Comparison of ENCODE assay signal across 9 mouse cellular contexts in genomic region chr15:81301193-81302070, GRCm38 (mm10). TPM values are rescaled to one million over a fixed set of nuclear protein-coding genes. Genes with fewer than 3 reads are reported as not detected.
DNase-seq lines count a peak whose midpoint lies in the region; ATAC-seq and TF ChIP-seq lines count a peak whose summit lies in the region.
"Had no signal": no experiment of that assay in that cellular context is flagged by ENCODE, and none has a peak within 500 bp of the region (broad histone marks: within the 10 kb centered on the region; RNA-seq: fewer than 3 reads in every experiment).

No protein-coding gene starts in this region.

- WGBS in lung, embryonic 14.5 days, result 67% methylated on average over 16 of the region's 16 CpGs

- H3K9me3 ChIP-seq in MEL (replicated peaks; ENCODE audit: insufficient read depth, low read length), result no peaks in the 10 kb centered on the region
- no peaks in the 10 kb centered on the region for H3K9me3 ChIP-seq in lung, embryonic 14.5 days (ENCODE audit: low read depth, low read length)
- H3K9me3 ChIP-seq: G1E had no signal

- no peak for TF ChIP-seq EP300 in MEL (IDR thresholded peaks at IDR 0.05; ENCODE audit: low read depth in 1 of 2, low read length in 2 of 2)

- no peak overlapping the region for H3K27ac ChIP-seq in MEL (ENCODE audit: control insufficient read depth, low read depth, low read length)
- no peak overlapping the region for H3K27ac ChIP-seq in lung, embryonic 14.5 days (ENCODE audit: low read depth)

- no peaks in the 10 kb centered on the region for H3K79me2 ChIP-seq in MEL (ENCODE audit: control insufficient read depth, insufficient read depth, low read length, poor library complexity)

- no peak for ATAC-seq in lung, embryonic 14.5 days (ENCODE audit: insufficient read depth)

- H3K4me3 ChIP-seq in MEL (ENCODE audit: control insufficient read depth in 1 of 2, insufficient read depth in 1 of 2, low read depth in 2 of 2, low read length in 2 of 2), result peak overlapping the region in 1 of 2 experiments; percentile 12; a peak in 1 of 4 replicates
- no peak overlapping the region for H3K4me3 ChIP-seq in lung, embryonic 14.5 days (ENCODE audit: low read depth, low read length)

- peak; percentile 20 for DNase-seq in adrenal gland, postnatal 25 days
- DNase-seq in adrenal gland, postnatal 4 days (ENCODE audit: low spot score in 2 of 2), result no peak
- DNase-seq in MEL (ENCODE audit: low read depth, low spot score), result peak; percentile 41
- peak; percentile 15 for DNase-seq in lung, embryonic 14.5 days
- DNase-seq in spleen, postnatal 10 days (ENCODE audit: low spot score in 2 of 2), result peak; percentile 8 to 40
- DNase-seq in layer of hippocampus, postnatal 36 days, result no peak
- DNase-seq in left cerebral cortex, adult 8-10 months (ENCODE audit: low spot score in 2 of 2), result no peak
- DNase-seq in left cerebral cortex, adult 9 months (ENCODE audit: low spot score in 2 of 2), result no peak

- no peak for TF ChIP-seq CTCF in MEL (IDR thresholded peaks at IDR 0.05 in 2 of 3, conservative IDR thresholded peaks at IDR 0.05 in 1 of 3; ENCODE audit: control insufficient read depth in 1 of 3, insufficient read depth in 1 of 3, low read depth in 2 of 3, low read length in 3 of 3, poor library complexity in 1 of 3, severe bottlenecking in 1 of 3)
- TF ChIP-seq CTCF in lung, embryonic 14.5 days (IDR thresholded peaks at IDR 0.05; ENCODE audit: low read depth), result no peak

- no peak for TF ChIP-seq POLR2A in MEL (IDR thresholded peaks at IDR 0.05; ENCODE audit: control insufficient read depth in 1 of 2, insufficient read depth in 1 of 2, low read depth in 1 of 2, low read length in 2 of 2, poor library complexity in 1 of 2)

- H3K9ac ChIP-seq in MEL (ENCODE audit: control insufficient read depth, low read depth, low read length, poor library complexity, severe bottlenecking), result no peak overlapping the region
- H3K9ac ChIP-seq in lung, embryonic 14.5 days, result no peak overlapping the region

- no peak for TF ChIP-seq RAD21 in MEL (IDR thresholded peaks at IDR 0.05; ENCODE audit: low read depth, low read length)

- H3K4me1 ChIP-seq in MEL (ENCODE audit: control insufficient read depth in 1 of 2, insufficient read depth in 2 of 2, low read length in 2 of 2), result 0 out of 4 replicates have a peak, but pooled peaks cover 0 to 3% of the 10 kb centered on the region in 2 experiments
- H3K4me1 ChIP-seq in lung, embryonic 14.5 days (ENCODE audit: insufficient read depth), result no peaks in the 10 kb centered on the region

- H3K36me3 ChIP-seq in MEL (ENCODE audit: control insufficient read depth in 1 of 2, insufficient read depth in 2 of 2, low read length in 2 of 2), result no peaks in the 10 kb centered on the region
- no peaks in the 10 kb centered on the region for H3K36me3 ChIP-seq in lung, embryonic 14.5 days (ENCODE audit: insufficient read depth)
- H3K36me3 ChIP-seq: G1E had no signal

- no peaks in the 10 kb centered on the region for H3K27me3 ChIP-seq in MEL (ENCODE audit: control insufficient read depth in 1 of 2, insufficient read depth in 2 of 2, low read length in 2 of 2)
- no peaks in the 10 kb centered on the region for H3K27me3 ChIP-seq in lung, embryonic 14.5 days (ENCODE audit: insufficient read depth, low read length)

- H3K4me2 ChIP-seq in lung, embryonic 14.5 days, result no peak overlapping the region

TF ChIP-seq in MEL, 35 proteins besides CTCF, POLR2A, EP300 and RAD21:
- TF ChIP-seq MAX (IDR thresholded peaks at IDR 0.05; ENCODE audit: low read length) (no peak; the same call in 1 of the 2 replicates), GABPA (IDR thresholded peaks at IDR 0.05; ENCODE audit: low read depth, low read length) (no peak), ZNF384 (IDR thresholded peaks at IDR 0.05; ENCODE audit: low read depth, low read length) (no peak), POLR2AphosphoS5 (IDR thresholded peaks at IDR 0.05; ENCODE audit: borderline replicate concordance, low read depth, low read length) (no peak), CHD1 (IDR thresholded peaks at IDR 0.05; ENCODE audit: low read depth, low read length) (no peak), HCFC1 (IDR thresholded peaks at IDR 0.05; ENCODE audit: low read depth, low read length) (no peak), GATA1 (IDR thresholded peaks at IDR 0.05; ENCODE audit: low read depth, low read length) (no peak), TAL1 (IDR thresholded peaks at IDR 0.05; ENCODE audit: low read length) (no peak), MYC (IDR thresholded peaks at IDR 0.05; ENCODE audit: low read depth, low read length) (no peak), E2F4 (IDR thresholded peaks at IDR 0.05; ENCODE audit: borderline replicate concordance, low read depth, low read length) (no peak), MXI1 (IDR thresholded peaks at IDR 0.05; ENCODE audit: low read depth, low read length) (no peak)

RNA-seq across cellular contexts. Expression of gene Slc25a17, which starts 59.2 kb away (rescaled TPM):
- 82.7 and 85.5 TPM in 2 replicates for total RNA-seq in adrenal gland, postnatal 25 days (2021)
- total RNA-seq in adrenal gland, postnatal 4 days (2021), result 10 to 100 TPM; 83.2 to 85.2 TPM
- total RNA-seq in MEL (2012; rRNA removed), result 39.8 and 40.6 TPM in 2 replicates
- 10 to 100 TPM in 1 of 2 experiments, not detected in 1; 64.1 TPM for polyA plus RNA-seq in MEL (2012; ENCODE audit: insufficient read depth in 1 of 2, insufficient read length in 2 of 2, low read depth in 1 of 2, low replicate concordance in 2 of 2, missing spikeins in 1 of 2)
- polyA plus RNA-seq in lung, embryonic 14.5 days (2014; fragmentation: Nextera tagmentation; extraction: Ambion mirVana), result 103 and 109 TPM in 2 replicates
- 10 to 100 TPM; 39.8 to 44.0 TPM for total RNA-seq in layer of hippocampus, postnatal 36 days (2021)
- total RNA-seq in left cerebral cortex, adult 8-10 months (2022), result 10 to 100 TPM; 41.6 to 50.4 (median 43.6) TPM

Comparison
In these comparisons a context has a peak if more than half of its experiments do, and no peak if none do; other contexts are left out.
1. DNase-seq: peak in adrenal gland, postnatal 25 days (single experiment), MEL (single experiment), lung, embryonic 14.5 days (single experiment) and spleen, postnatal 10 days (2 of 2); none in adrenal gland, postnatal 4 days (0 of 2), layer of hippocampus, postnatal 36 days (0 of 2), left cerebral cortex, adult 8-10 months (0 of 2) and left cerebral cortex, adult 9 months (0 of 2).